Mouse (Mus musculus): Measurements from ENCODE around the gene Gm20828.
"Not testable (repeated sequence)": the region's sequence is repeated elsewhere in the genome, so short reads cannot be mapped to it uniquely, and the experiment has no call there.

Gm20828 gene

DNA sequence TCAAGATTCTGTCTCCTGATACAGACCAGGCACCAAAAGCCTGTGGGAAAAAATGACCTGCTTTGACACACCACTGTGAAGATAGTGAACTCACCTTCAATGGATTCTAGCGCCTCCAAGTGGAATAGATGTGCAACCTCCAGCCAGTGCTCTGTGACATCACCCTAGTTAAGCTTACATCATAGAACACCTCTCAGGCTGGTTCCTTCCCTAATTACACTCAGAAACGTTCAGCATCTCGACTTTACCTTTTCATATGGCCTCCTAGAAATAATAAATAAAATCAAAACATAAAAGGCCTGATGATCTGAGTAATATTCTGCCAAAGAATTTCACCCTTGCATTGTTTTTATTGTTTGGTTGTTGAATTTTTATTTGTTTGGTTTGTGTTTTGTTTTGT is at the start of gene Gm20828:
Gene Gm20828, minus strand, starts transcription at position 101 of the 400 bp plus-strand sequence.
- not testable (repeated sequence) for DNase-seq

Measured in kidney, adult 8-10 months (tissue).